Mouse (Mus musculus): ENCODE measurements around the gene Muc2. TPM values are rescaled to one million over a fixed set of nuclear protein-coding genes. Genes with fewer than 3 reads are reported as not detected.

Gene Muc2
- 1.2 and 1.4 TPM in 2 replicates for polyA plus RNA-seq (2012; rRNA removed)

DNA sequence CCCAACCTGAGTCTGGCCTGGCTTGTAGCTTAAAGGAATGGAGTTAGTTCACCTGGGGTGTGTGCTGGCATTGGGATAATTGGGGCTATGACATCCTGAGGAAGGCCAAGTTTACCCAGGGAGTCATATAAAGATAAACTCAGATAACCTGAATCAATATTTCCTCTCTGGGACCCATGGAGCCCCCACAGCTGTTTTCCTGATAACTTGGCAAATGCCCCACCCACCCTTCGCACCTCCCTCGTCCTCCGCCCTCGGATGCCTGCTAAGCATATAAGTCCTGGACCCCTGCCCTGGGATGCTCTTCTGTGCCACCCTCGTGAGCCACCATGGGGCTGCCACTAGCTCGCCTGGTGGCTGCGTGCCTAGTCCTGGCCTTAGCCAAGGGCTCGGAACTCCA is at the start of gene Muc2:
Gene Muc2 (plus strand): TSS at position 301 of the 400 bp plus-strand sequence.
- 96% methylated on average over 8 of the region's 8 CpGs for WGBS

DNA sequence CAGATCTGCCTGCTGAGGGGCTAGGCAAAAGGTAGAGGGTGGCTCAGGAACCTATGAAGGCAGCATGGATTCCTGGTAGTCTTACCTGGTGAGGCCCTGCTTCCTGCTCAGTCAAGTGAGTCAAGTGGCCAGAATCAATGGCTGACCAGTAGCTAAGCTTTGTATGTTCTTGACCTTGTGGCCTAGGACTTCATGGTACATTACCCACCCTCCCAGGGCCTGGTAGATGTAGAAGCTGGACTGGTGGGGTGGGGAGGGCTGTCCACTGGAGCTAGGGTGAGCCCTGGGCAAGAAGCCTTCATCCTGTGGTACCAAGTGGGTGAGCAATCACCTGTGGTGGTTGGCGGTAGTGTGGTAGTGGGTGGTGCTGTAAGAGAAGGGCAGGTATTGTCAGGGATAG is 47.8 kb upstream of the Muc2 start:
- no peak for TF ChIP-seq POLR2A (IDR thresholded peaks at IDR 0.05; ENCODE audit: control insufficient read depth, extremely low read depth, insufficient read depth, low read length, poor library complexity)
- no peak for TF ChIP-seq CTCF (IDR thresholded peaks at IDR 0.05; ENCODE audit: borderline replicate concordance, control insufficient read depth, extremely low read depth, insufficient read depth, low read length, poor library complexity)
- 94% methylated on average over 1 of the region's 1 CpGs for WGBS
- H3K4me3 ChIP-seq (ENCODE audit: control insufficient read depth, insufficient read depth, low read length), result no peak overlapping the region
- DNase-seq, result no peak
- no peak overlapping the region for H3K27ac ChIP-seq (ENCODE audit: control insufficient read depth, insufficient read depth, low read length)
- H3K36me3 ChIP-seq (ENCODE audit: control insufficient read depth, insufficient read depth, low read length), result no peaks in the 10 kb centered on the region
- no peaks in the 10 kb centered on the region for H3K27me3 ChIP-seq (ENCODE audit: control insufficient read depth, insufficient read depth, low read length)
- H3K4me1 ChIP-seq (replicated peaks; ENCODE audit: control insufficient read depth, insufficient read depth, low read length), result no peaks in the 10 kb centered on the region

More for the DNA sequence above, at the start of gene Muc2:
- no peaks in the 10 kb centered on the region for H3K36me3 ChIP-seq (ENCODE audit: control insufficient read depth, insufficient read depth, low read length)
- no peaks in the 10 kb centered on the region for H3K27me3 ChIP-seq (ENCODE audit: control insufficient read depth, insufficient read depth, low read length)
- no peak within 1 kb of the TSS for H3K4me3 ChIP-seq (ENCODE audit: control insufficient read depth, insufficient read depth, low read length)
- no peaks in the 10 kb centered on the region for H3K4me1 ChIP-seq (replicated peaks; ENCODE audit: control insufficient read depth, insufficient read depth, low read length)
- no peak within 1 kb of the TSS for H3K27ac ChIP-seq (ENCODE audit: control insufficient read depth, insufficient read depth, low read length)
- TF ChIP-seq POLR2A (IDR thresholded peaks at IDR 0.05; ENCODE audit: control insufficient read depth, extremely low read depth, insufficient read depth, low read length, poor library complexity), result no peak
- TF ChIP-seq CTCF (IDR thresholded peaks at IDR 0.05; ENCODE audit: borderline replicate concordance, control insufficient read depth, extremely low read depth, insufficient read depth, low read length, poor library complexity), result no peak
- no peak for DNase-seq

DNA sequence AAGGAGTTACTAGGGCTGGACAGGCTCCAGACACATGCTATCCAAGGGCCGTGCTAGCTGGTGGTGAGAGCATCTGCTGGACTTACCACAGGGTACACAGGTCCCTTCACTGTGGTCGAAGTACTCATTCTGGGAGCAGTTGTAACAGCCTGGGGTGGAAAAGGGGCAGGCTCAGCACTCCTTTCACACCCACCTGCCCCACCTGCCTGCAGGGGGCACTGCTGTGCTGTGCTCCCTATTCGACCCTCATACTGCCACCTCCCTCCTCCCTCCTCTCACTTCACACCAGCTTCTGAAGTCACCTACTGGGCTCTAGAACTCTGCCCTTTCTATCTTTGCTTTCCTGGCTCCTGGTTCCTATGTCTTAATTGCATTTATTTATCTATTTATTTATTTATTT is 47.0 kb upstream of the Muc2 start:
- H3K36me3 ChIP-seq (ENCODE audit: control insufficient read depth, insufficient read depth, low read length), result no peaks in the 10 kb centered on the region
- TF ChIP-seq CTCF (IDR thresholded peaks at IDR 0.05; ENCODE audit: borderline replicate concordance, control insufficient read depth, extremely low read depth, insufficient read depth, low read length, poor library complexity), result no peak
- TF ChIP-seq POLR2A (IDR thresholded peaks at IDR 0.05; ENCODE audit: control insufficient read depth, extremely low read depth, insufficient read depth, low read length, poor library complexity), result no peak
- WGBS, result 36% methylated on average over 3 of the region's 3 CpGs
- no peak overlapping the region for H3K27ac ChIP-seq (ENCODE audit: control insufficient read depth, insufficient read depth, low read length)
- H3K4me3 ChIP-seq (ENCODE audit: control insufficient read depth, insufficient read depth, low read length), result no peak overlapping the region
- H3K27me3 ChIP-seq (ENCODE audit: control insufficient read depth, insufficient read depth, low read length), result no peaks in the 10 kb centered on the region
- no peaks in the 10 kb centered on the region for H3K4me1 ChIP-seq (replicated peaks; ENCODE audit: control insufficient read depth, insufficient read depth, low read length)
- peak; percentile 23 for DNase-seq

DNA sequence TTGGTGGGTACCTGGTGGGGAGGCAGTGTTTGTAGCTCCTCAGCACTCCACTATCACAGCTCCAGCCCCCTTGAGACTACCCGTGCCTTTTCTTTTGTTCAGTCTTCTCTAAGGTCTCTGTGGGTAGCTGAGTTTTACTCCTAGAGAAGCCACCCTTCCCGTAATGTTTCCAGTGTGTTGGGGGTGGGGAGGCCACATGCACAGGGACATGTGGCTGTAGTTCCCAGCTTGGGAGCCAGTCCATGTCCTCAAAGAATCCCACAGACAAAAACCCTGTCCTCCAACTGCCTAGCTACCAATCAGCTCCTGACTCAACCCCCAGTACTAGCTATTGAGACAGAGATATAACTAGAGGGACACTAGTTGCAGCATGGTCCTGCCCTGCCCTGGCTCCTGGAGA is 43.1 kb upstream of the Muc2 start:
- WGBS, result 65% methylated on average over 2 of the region's 2 CpGs
- Histone ChIP-seq H3K27ac (ENCODE audit: control insufficient read depth, insufficient read depth, low read length) (no peak overlapping the region), H3K4me1 (replicated peaks; ENCODE audit: control insufficient read depth, insufficient read depth, low read length) (no peaks in the 10 kb centered on the region), H3K4me3 (ENCODE audit: control insufficient read depth, insufficient read depth, low read length) (no peak overlapping the region), H3K27me3 (ENCODE audit: control insufficient read depth, insufficient read depth, low read length) (no peaks in the 10 kb centered on the region), H3K36me3 (ENCODE audit: control insufficient read depth, insufficient read depth, low read length) (no peaks in the 10 kb centered on the region)
- no peak for DNase-seq
- no peak for TF ChIP-seq POLR2A (IDR thresholded peaks at IDR 0.05; ENCODE audit: control insufficient read depth, extremely low read depth, insufficient read depth, low read length, poor library complexity)
- TF ChIP-seq CTCF (IDR thresholded peaks at IDR 0.05; ENCODE audit: borderline replicate concordance, control insufficient read depth, extremely low read depth, insufficient read depth, low read length, poor library complexity), result no peak

DNA sequence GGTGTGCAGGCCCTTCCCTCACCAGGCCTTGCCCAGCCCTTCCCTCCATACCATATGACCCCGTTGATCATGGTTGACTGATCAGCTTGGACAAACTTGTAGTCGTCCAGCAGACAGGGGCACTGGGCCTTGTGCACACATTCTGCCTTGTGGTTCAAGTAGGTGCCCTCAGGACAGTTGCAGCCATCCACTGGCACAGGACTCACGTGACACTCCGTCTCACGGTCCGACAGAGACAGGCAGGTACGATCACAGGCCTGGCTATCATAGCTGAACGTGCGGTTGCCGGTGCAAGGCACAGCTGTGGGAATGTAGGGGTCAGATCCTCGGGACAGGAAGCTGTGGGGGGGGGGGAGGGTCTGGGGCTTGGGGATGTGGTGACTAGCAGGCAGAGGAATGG is 42.3 kb upstream of the Muc2 start:
- Histone ChIP-seq H3K27me3 (ENCODE audit: control insufficient read depth, insufficient read depth, low read length) (no peaks in the 10 kb centered on the region), H3K36me3 (ENCODE audit: control insufficient read depth, insufficient read depth, low read length) (no peaks in the 10 kb centered on the region), H3K4me3 (ENCODE audit: control insufficient read depth, insufficient read depth, low read length) (no peak overlapping the region), H3K4me1 (replicated peaks; ENCODE audit: control insufficient read depth, insufficient read depth, low read length) (no peaks in the 10 kb centered on the region), H3K27ac (ENCODE audit: control insufficient read depth, insufficient read depth, low read length) (no peak overlapping the region)
- no peak for DNase-seq
- WGBS, result 85% methylated on average over 11 of the region's 11 CpGs
- TF ChIP-seq POLR2A (IDR thresholded peaks at IDR 0.05; ENCODE audit: control insufficient read depth, extremely low read depth, insufficient read depth, low read length, poor library complexity), result no peak
- no peak for TF ChIP-seq CTCF (IDR thresholded peaks at IDR 0.05; ENCODE audit: borderline replicate concordance, control insufficient read depth, extremely low read depth, insufficient read depth, low read length, poor library complexity)

DNA sequence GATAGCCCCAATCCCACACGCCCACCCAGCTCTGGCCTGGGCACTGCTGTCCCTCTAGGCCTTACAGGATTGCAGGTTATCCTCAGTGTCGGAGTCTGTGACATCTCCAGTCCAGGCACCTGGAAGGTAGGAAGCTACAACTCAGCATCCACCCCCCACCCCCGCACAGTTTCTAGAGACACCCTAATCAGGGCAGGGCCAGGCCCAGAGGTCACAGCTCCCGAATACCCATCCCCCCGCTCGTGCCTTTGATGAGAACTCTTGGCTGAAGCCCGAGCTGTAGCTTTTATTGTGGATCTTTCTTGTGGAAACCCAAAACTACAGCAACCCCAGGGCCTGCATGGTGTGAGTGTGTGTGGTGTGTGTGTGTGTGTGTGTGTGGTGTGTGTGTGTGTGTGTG is 37.9 kb upstream of the Muc2 start:
- no peak for DNase-seq
- no peaks in the 10 kb centered on the region for H3K4me1 ChIP-seq (replicated peaks; ENCODE audit: control insufficient read depth, insufficient read depth, low read length)
- no peak overlapping the region for H3K27ac ChIP-seq (ENCODE audit: control insufficient read depth, insufficient read depth, low read length)
- H3K27me3 ChIP-seq (ENCODE audit: control insufficient read depth, insufficient read depth, low read length), result no peaks in the 10 kb centered on the region
- no peak for TF ChIP-seq POLR2A (IDR thresholded peaks at IDR 0.05; ENCODE audit: control insufficient read depth, extremely low read depth, insufficient read depth, low read length, poor library complexity)
- WGBS, result 84% methylated on average over 7 of the region's 7 CpGs
- H3K4me3 ChIP-seq (ENCODE audit: control insufficient read depth, insufficient read depth, low read length), result no peak overlapping the region
- H3K36me3 ChIP-seq (ENCODE audit: control insufficient read depth, insufficient read depth, low read length), result no peaks in the 10 kb centered on the region

DNA sequence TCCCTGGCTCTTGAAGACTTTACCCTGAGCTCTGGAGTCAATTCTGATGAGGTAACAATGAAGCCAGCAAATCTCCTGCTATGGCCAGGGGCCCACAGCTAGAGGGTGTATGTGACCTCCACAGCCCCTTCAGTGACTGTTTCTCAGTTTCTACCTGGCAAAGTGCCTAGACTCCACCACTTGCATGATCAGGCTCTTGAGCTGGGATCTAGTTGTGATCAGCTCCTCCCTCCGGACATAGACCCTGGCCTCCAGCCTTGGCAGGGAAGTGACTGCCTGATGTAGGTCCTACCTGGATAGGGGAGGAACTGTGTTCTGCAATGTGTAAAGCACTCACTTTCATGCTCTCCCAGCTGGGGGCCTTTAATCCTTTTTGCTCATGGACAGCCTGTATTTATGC is 29.8 kb upstream of the Muc2 start:
- TF ChIP-seq CTCF (IDR thresholded peaks at IDR 0.05; ENCODE audit: borderline replicate concordance, control insufficient read depth, extremely low read depth, insufficient read depth, low read length, poor library complexity) (no peak), POLR2A (IDR thresholded peaks at IDR 0.05; ENCODE audit: control insufficient read depth, extremely low read depth, insufficient read depth, low read length, poor library complexity) (no peak)
- no peak overlapping the region for H3K27ac ChIP-seq (ENCODE audit: control insufficient read depth, insufficient read depth, low read length)
- H3K4me1 ChIP-seq (replicated peaks; ENCODE audit: control insufficient read depth, insufficient read depth, low read length), result no peaks in the 10 kb centered on the region
- no peaks in the 10 kb centered on the region for H3K36me3 ChIP-seq (ENCODE audit: control insufficient read depth, insufficient read depth, low read length)
- H3K4me3 ChIP-seq (ENCODE audit: control insufficient read depth, insufficient read depth, low read length), result no peak overlapping the region
- no peaks in the 10 kb centered on the region for H3K27me3 ChIP-seq (ENCODE audit: control insufficient read depth, insufficient read depth, low read length)
- DNase-seq, result no peak
- 100% methylated on average over 1 of the region's 1 CpGs for WGBS

Measured in thymus, adult 2 months (tissue).